Mouse (Mus musculus) ZHBTc4 (cell line): ENCODE data around the gene Robo1.

Experiments
- DNase-seq: peaks from one replicate; pipeline ENCODE4 v3.0.0-alpha.2; 2011; ENCODE audit warnings: low read depth, low spot score

The Robo1 gene

DNA sequence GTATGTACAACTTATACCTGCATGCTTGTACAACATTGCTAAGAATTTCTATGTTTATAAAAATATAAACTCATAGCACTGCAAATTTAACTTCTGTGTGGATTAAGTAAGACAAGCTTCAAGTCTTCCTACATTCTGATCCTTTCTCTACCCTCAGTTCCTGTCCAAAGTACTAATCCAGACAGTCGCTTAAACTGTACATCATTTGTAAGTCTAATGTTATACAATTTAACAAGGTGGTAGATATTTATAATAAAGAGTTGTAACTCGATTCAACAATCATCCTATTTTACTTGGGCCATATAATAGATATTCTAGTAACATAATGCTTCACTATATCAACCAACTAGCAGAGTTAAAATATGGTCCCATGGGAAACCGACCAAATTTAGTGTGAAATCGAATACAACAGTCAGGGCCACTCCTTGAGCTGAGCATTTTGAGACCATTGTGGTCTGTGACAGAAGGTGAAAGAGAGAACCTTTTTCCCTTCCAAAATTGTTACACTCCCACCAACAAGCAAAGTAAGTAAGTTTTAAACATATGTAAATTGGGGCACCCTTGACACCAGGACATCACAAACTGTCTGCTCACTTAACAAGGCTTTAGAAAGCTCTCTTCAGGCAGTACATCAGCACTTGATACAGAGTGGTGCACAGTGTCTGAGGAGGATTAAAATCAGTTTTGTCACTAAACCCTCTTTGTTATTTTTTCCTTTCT lies 295.5 kb downstream of the Robo1 start:
- DNase-seq: no peak

DNA sequence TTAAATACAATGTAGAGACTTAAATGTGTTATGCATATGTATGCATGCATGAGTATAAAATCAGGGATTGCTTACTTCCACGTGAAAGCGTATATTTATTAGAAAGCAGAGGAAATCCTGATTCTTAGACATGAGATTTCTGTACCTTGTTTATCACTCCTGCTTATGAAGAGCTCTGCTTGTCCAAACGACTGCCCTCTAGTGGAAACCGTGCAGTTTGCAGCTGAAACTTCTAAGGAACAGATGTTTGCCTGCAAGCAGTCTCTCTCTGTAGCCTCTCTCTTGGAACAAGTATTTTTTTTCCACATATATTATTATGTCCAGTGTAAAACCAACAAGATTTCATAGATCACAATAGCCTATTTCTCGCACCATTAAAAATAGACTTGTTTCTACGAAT lies 297.0 kb downstream of the Robo1 start:
- DNase-seq: peak; percentile 79

DNA sequence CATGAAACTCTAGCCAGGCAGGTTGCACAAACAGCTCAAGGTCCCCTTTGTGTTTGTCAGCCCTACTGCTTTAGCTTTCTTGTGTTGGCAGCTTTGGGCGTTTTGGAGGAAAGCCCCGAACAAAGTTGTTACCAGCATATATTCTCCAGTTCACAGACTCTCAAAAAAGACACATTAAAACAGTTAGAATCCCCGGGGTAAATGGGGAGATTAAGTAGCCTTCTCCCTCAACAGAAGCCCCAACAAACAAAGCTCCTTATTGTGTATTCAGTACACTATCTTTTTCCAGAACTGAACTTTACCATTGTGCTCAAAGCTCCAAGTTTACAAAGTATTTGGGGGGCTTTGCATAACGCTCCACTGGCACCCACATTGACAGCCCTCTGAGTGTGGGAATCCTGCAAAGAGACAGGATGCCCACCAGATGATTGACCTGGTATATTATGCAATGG lies 302.6 kb downstream of the Robo1 start:
- DNase-seq: no peak

DNA sequence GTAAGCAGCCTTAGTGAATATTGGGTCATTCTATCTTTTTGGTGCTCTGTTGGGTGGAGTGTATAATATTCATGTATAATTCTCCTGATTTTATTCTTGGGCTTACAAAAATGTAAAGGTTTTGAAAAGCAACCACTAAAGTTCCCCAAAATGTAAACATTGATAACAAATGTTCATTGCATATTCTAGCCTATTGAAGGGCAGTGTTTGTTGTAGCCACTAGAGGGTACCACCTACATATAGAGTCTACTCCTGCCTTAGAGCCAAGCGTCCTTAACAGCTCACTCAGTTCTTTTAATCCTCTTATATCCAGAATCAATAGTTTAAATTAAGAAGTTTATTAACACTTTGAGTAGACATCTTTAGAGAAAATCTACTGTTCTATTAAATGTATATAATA lies 306.8 kb downstream of the Robo1 start:
- peak; percentile 11 for DNase-seq

DNA sequence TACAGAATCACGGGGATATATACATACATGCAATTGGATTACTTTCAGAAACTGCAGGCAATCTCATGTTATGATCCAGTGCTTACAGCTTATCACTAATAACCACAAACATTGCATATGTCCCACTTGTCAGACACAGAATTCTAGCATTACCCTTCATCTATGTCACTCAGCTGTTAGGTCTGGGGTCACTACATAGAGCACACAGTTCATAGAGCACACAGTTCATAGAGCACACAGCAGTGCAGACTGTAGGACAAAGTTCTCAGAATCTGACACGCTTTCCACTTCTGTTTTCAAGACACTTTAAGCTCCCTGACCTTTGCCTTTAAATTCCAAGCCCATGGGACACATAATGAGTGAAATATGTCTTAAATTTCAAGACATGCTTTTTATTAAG lies 307.3 kb downstream of the Robo1 start:
- DNase-seq: no peak

DNA sequence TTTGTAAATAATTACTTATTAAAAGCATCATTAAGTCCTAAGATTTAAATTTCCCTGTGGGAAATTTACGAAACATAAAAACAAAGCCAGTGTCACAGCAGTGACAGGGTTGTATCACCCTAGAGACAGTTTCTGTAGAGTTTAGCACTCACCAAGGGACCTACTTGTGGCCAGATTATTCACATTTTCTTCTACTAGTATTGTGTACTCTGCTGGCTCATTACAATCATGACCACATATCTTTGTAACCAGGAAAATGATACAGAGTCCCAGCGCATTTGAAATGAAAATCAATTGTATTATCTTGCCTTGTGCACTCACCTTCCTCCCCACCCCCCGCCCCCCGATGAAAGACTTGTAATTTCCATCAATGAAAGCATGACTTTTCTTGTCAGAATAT lies 314.3 kb downstream of the Robo1 start:
- DNase-seq: no peak

DNA sequence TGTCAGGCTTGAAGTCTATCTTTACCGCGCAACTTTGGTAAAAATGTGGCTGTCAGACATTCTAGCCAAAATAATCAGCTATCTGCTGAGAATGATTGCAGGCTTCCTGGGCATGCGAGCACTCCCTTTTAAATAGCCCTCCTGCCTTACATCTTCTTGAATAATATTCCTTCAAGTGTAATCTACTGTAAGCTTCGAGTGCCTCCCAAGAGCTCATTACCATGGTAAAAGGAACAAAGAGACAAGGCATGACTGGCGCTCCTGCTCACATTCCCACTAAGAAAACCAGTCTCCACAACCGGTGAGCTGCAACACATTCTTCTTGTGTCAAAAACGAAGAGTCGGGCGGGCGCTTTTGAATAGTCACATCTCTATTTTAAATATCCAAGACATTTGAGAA lies 314.8 kb downstream of the Robo1 start:
- DNase-seq: peak; percentile 59

DNA sequence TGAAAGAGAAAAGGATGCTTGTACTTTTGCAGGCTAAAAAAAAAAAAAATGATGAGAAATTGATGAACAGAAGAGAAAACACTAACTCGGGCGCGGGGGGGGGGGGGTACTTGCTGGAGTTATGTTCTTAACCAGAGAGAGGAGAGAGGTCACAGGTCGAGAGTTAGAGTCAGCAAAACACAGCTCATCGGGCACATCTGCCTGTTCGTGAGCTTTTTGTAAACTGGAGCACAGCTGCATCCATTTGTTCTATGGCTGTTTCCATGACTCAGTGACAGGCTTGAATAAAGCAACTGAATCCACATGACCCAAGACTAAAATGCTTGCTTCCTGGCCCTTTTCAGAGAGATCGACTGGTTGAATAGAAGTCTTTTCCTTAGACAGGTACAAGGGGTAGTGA lies 325.7 kb downstream of the Robo1 start:
- no peak for DNase-seq

DNA sequence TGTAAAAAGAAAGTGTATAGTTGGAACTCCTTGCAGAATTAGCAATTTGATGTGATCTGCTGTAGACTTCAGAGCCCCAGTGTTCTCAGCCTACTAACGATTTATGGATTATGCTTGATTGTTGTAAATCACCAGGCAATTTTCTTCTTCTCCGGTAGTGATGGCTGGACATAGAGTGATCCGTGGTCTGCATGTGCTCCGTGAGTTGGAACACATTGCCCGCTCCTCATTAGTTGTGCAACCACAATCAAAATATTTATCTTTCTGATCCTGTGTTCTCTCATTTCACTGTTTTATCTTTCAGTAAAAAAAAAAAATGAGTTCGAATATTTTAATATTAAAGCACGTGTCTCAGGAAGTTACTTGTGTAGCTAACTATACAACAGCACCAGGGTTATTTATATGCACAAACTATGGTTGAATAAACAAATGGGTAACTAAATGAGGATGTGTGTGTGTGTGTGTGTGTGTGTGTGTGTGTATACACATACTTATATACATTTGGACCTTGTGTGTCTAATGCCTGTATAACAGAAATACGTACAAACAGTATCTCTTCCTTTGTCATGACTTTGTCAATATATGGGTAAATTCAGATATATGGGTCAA lies 331.3 kb downstream of the Robo1 start:
- DNase-seq: no peak

DNA sequence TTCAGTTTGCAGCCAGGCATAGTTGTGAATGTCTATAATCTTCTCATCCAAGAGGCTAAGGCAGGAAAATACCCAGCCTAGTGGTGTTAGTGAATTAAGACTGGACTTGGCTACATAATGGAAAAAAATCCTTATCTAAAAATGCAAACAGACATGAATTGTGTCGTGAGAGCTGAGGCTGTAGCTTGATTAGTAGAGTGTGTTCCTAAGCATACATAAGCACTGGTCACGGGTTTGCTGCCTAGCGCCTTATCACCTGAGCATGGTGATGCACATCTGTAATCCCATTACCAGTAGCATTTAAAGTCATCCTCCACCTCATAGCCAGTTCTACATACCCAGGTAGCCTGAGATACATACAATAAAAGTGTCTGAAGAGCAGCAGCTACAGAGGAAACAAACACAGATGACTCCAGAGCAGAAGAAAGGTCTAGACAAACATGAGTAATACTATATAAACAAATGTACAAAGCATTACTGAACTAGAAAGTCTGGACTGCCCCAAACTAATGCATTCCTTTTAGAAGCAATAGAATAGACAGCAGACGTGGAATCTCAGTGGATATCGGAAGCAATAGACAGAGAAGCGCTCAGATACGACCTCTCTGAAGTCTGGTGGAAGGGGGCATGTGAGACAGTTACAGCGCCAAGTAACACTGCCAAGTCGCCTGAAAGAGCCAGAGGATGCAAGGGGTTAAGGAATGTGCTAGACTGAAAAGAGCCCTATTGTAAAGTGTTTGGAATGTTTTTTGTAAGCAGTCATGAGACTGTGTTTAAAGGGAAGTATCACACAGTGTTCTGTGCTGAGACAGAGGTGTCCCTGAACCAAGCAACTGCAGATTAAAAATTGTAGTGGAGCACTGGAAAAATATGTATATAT lies 333.1 kb downstream of the Robo1 start:
- DNase-seq: no peak

DNA sequence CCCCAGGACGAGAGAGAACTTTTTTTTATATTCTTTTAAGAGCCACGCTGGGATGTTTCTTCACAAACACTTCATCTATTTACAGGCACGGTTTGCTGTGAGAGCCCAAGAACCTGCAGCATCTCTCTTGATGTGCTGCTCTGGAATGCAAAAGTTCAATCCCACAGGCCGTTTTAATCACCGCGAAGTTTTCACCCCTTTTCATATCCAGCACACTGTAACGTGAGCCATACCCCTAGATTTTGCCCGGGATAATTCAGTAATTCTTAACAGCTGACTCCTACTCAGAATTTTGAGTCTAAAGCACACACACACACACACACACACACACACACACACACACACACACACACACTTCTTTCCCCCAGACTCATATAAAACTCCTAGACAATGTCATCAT lies 337.8 kb downstream of the Robo1 start:
- no peak for DNase-seq

DNA sequence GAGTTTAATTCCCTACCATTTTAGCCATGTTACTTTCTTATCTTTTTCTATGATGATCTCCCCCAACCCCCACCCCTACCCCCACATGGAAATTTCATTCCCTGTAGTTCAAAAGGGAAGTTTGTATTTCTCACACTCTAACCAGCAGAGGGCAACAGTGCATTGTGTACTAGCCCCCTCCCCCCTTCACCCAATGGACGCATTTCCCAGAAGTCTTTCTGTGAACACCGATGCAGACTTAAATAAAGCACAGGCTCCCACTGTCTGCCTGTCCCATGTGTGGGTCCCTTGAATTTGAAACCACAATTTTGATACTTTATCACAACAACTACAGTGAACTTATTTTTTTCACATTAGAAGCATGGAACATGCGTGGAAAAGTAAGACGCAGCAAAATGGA lies 341.2 kb downstream of the Robo1 start:
- DNase-seq: peak; percentile 79

DNA sequence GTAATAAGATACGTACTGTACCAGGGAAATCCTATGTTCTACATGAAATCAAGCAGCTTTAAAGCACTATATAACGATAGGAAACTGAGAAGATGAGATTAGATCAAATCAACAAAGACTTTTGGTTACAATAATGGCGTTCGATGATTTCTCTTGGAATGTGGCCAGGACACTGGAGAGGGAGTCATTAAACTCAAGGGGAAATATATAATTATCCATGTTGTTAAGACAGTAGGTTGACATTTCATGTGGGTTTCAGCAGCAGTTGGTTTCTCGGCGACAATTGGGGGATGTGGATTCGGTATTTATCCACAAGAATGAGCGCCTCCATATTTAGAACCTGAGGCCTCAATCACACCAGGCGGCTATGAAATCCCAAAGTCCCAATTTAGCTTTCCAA lies 347.3 kb downstream of the Robo1 start:
- DNase-seq: no peak

DNA sequence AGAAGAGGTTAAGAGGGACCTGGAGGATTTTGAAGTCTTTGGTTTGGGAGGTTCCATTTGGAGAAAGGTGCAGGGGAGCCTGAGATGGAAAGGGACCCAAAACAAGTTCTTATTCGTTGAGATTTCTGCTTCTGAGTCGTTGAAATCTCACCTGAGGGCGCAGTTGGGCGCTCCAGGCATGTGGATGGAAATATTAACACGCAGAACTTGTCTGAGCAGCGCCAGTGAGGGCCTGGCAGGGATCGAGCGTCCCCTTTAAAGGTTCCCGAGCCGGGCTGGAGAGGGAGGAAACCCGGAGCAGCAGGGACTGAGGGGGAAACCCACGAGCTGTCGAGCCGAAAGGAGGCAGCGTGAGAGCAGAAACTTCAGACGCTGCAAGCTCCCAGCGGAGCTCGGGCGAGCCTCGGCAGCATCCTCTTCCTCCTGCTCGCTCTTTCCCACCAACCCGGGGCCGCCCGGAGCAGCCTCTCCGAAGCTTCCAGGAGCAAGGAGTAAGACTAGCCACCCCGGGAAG lies 354.8 kb downstream of the Robo1 start:
- peak; percentile 91 for DNase-seq

DNA sequence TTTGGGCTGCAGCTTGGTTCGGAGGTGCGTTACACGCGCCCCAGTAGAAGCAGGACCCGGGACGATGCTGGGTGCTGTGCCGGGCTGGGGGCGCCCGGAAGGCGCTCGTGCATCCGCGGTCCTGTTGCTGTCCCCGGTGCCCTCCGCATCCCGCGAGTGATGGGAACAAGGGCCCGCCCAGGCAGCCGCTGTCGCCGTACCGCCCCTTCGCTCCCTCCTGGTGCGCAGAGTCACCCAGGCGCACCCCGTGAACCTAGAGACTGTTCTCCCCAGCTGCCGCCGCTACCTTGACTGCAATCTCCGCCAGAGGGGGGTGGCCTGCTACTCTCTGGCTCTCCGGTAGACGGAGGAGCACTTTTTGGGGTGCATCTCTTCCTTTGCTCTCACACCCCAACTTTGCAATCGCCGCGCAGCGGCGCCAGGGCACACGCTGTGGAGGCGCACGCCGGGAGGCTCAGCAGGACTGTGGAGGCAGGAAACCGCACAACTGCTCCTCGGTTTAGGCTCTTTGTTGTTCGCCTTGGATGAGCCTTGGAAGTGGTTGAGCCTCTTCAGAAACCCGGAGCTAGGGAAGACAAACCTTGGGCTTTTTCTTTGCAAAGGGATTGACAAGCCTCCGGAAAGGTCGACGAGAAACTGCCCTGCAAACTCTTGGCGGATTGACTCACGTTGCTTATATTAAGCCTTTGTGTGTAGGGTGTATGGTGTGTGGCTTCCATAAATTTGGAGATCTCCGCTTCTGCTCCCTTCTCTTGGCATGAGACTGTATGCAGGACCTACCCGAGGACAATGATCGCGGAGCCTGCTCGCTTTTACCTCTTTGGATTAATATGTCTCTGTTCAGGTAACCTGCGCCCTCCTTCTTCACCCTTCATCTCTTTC lies 355.5 kb downstream of the Robo1 start:
- peak; percentile 77 for DNase-seq

DNA sequence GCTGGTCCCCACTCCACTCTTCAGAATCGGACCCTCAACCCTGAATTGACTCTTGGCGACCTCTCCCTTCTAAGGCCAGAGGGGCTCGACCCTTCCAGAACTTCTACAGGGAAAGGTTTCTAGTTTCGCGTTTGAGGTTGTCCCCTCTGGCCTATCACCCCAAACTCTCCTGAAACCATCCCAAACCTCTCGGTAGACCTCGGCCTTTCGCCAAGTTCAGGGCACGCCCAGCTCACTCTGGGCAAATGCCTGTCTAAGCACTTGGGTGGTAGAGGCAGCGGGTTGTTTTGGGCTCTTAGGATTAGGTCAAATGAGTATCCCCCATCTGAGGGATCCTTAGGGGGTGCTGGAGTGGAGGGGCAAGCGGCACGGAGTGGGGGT lies 356.1 kb downstream of the Robo1 start:
- peak; percentile 26 for DNase-seq

DNA sequence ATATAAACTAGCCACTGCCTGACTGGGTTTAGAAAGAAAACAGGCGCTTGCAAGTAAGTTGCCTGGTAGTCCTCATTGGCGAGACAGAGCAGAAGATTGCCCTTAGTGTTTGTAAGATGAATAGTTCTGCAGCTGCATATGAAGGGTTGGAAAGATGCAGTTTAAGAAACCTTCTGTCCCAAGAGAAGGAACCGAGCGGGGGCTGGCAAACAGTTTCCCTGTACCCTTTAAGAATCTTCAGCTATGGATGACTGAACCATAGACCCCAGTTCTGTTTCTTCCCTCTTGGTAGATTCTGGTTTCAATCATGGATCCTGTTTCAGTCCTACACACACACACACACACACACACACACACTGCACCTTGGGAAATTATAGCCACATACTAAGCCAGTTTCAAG lies 356.7 kb downstream of the Robo1 start:
- no peak for DNase-seq

DNA sequence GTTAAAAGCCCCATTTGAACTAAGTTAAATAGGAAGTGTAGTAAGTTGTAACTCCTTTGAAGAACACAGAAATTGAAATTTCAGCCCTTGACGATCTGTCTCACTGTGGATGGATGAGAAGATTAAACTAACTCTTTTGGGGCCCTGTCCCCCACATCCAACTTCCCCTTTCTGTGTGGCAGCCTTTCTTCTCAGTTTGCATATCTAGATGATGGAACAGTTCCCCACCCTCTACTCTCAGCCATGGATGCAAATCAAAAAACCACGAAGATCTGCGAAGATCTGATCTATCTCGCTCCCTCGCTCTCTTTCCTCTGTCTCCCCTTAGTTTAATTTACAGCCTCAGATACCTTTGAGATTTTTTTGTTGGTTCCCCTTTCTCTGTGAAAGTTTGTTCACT lies 357.3 kb downstream of the Robo1 start:
- no peak for DNase-seq

DNA sequence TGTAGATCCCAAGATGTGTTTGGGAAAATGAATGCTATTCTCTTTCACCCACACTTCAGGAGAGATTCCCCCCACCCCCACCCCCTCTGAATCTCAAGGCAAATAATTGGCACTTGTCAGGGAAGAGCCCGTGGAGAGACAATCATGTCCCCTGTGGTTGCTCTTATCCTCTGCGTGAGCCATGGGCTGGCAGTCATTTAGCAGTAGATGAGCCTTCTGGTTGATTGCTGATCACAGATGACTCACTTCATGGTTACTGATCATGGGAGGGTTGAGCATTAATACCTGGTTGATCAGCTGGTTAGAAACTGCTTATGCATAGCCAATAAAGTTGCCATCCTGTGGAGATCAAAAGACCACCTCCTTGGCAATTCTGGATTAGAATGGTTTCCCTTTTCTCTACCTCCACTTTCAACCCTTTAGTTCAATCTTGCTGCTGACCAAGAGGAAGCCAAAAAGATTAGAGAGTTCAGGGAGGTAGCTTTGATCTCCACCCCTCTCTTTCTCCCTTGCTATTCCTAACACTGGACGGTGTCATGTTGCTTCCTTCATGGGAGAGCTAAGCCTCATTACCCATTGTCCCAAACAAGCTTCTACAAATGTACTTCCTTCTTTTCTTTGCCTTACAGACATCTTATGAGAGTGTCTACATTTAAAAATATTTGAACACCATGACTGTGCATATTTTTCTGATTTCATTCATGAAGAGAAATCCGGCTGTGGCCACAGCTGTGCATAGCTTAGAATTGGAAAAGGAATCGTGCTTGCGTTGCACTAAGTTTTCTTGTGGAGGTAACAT lies 362.3 kb downstream of the Robo1 start:
- DNase-seq: no peak

DNA sequence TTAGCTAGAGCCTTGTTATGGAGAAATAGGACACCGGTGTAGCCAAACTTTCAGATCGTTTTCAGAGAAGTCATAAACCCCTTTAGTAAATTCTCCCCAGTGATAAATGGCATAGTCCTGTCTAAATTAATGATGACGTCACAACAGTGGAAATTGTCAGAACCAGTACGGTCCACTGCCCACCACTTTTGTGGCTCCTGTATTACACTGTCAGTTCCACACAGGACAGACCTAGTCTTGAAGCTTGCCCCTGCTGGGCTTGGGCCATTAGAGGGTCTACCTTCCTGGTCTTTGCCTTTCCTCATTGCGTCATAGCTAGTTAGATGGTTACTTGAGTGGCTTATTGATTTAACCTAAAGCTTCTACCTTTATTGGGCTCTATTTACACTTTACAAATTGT lies 369.1 kb downstream of the Robo1 start:
- no peak for DNase-seq

DNA sequence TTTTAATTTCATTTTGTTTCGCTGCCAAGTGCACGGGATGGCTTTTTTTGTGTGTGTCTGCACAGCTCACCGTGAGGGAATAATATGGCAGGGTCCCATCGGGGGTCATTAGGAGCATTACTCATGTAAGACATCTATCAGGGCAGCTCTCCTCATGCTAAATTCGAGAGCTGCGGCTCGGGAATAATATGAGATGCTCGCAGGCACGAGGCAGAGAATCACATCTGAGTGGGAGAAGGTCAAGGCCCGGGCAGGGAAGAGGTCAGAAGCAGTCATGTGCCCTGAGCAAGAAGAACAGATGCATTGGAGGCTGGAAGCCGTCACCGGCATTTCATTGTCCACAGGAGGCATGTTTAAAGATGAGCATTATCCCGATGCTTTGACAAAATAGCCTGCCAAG lies 370.3 kb downstream of the Robo1 start:
- no peak for DNase-seq
